Mouse (Mus musculus) left cerebral cortex, postnatal 36 days (tissue): ENCODE data around the gene Krtap4-7. TPM values are rescaled to one million over a fixed set of nuclear protein-coding genes. Genes with fewer than 3 reads are reported as not detected.
"Not testable (repeated sequence)": the region's sequence is repeated elsewhere in the genome, so short reads cannot be mapped to it uniquely, and the experiment has no call there.

Source experiments
- DNase-seq, 2 experiments: peaks; one replicate each; pipeline ENCODE4 v3.0.0; 2021 to 2022; ENCODE audit warnings: low spot score in 2 of 2, mixed read lengths in 1 of 2
- intact Hi-C: fragments of 180-260 bp; cut with DNase I; formaldehyde crosslinking; loops from one replicate; pipeline ENCODE4 v1.15.1; 2025
- total RNA-seq, 2 experiments: library from RNA; stranded (reverse); gene quantifications; 2 replicates each; pipeline ENCODE4 v1.2.3; 2021

Krtap4-7 gene
- total RNA-seq: not detected

- intact Hi-C loops, DNase-seq: not testable (repeated sequence)
Observed at GRCm38 (mm10) chr11:99643635-99644139, at the start of gene Krtap4-7. TSS of gene Krtap4-7 (minus strand) at chr11:99644089.

GRCm38 (mm10) chr11:99690463-99690862 lies 46.6 kb upstream of the Krtap4-7 start, which contains the start of gene Gm14190:
TSS of gene Gm14190 (minus strand) at chr11:99690740.
- peak in 1 of 2 experiments; percentile 4 for DNase-seq
- intact Hi-C loops: no loop called here

GRCm38 (mm10) chr11:99685235-99685634 lies 41.3 kb upstream of the Krtap4-7 start:
- intact Hi-C loops: loop anchor here (1.0 kb wide), 1 partner anchor 39 kb away; no protein-coding TSS in a partner anchor
- DNase-seq: not testable (repeated sequence)

GRCm38 (mm10) chr11:99683481-99683880 lies 39.6 kb upstream of the Krtap4-7 start:
- DNase-seq: no peak
- intact Hi-C loops: no loop called here

GRCm38 (mm10) chr11:99665860-99666259 lies 22.0 kb upstream of the Krtap4-7 start, which contains the start of gene Krtap4-6:
TSS of gene Krtap4-6 (minus strand) at chr11:99665960.
- intact Hi-C loops: no loop called here
- no peak for DNase-seq

- no peak for DNase-seq
- intact Hi-C loops: no loop called here
Observed at GRCm38 (mm10) chr11:99662802-99663201, 18.9 kb upstream of the Krtap4-7 start.

GRCm38 (mm10) chr11:99659256-99659655 lies 15.4 kb upstream of the Krtap4-7 start:
- no peak for DNase-seq
- intact Hi-C loops: no loop called here

GRCm38 (mm10) chr11:99658467-99659010 lies 14.7 kb upstream of the Krtap4-7 start, which contains the start of gene Gm11563:
TSS of gene Gm11563 (minus strand) at chr11:99658960.
- DNase-seq, intact Hi-C loops: not testable (repeated sequence)

- DNase-seq: no peak
- intact Hi-C loops: no loop called here
Observed at GRCm38 (mm10) chr11:99657051-99657450, 13.2 kb upstream of the Krtap4-7 start.

- DNase-seq: no peak
- intact Hi-C loops: no loop called here
Observed at GRCm38 (mm10) chr11:99650136-99650535, 6.2 kb upstream of the Krtap4-7 start, which contains the start of gene Gm11555. TSS of gene Gm11555 (minus strand) at chr11:99650236.

GRCm38 (mm10) chr11:99646444-99646843 lies 2.6 kb upstream of the Krtap4-7 start:
- intact Hi-C loops: no loop called here
- peak; percentile 16 to 40 for DNase-seq

- intact Hi-C loops: no loop called here
Observed at GRCm38 (mm10) chr11:99644351-99644750, 462 bp upstream of the Krtap4-7 start.

GRCm38 (mm10) chr11:99640926-99641325 lies 3.0 kb downstream of the Krtap4-7 start:
- intact Hi-C loops: no loop called here

More at GRCm38 (mm10) chr11:99644351-99644750, 462 bp upstream of the Krtap4-7 start:
- no peak for DNase-seq

GRCm38 (mm10) chr11:99637086-99637485 lies 6.8 kb downstream of the Krtap4-7 start:
- intact Hi-C loops: no loop called here
- DNase-seq: no peak

More at GRCm38 (mm10) chr11:99640926-99641325, 3.0 kb downstream of the Krtap4-7 start:
- DNase-seq: no peak

GRCm38 (mm10) chr11:99634653-99635134 lies 9.2 kb downstream of the Krtap4-7 start, which contains the start of gene Krtap4-2:
TSS of gene Krtap4-2 (minus strand) at chr11:99635084.
- intact Hi-C loops: loop anchor here (5.0 kb wide), 1 partner anchor 167 kb away; no protein-coding TSS in a partner anchor
- DNase-seq: no peak

GRCm38 (mm10) chr11:99633293-99633692 lies 10.6 kb downstream of the Krtap4-7 start:
- intact Hi-C loops: loop anchor here (5.0 kb wide), 1 partner anchor 166 kb away; no protein-coding TSS in a partner anchor
- DNase-seq: peak in 1 of 2 experiments; percentile 12

- intact Hi-C loops: loop anchor here (5.0 kb wide), 1 partner anchor 164 kb away; no protein-coding TSS in a partner anchor
- no peak for DNase-seq
Observed at GRCm38 (mm10) chr11:99630890-99631289, 13.0 kb downstream of the Krtap4-7 start.

GRCm38 (mm10) chr11:99628138-99628537 lies 15.8 kb downstream of the Krtap4-7 start, which contains the start of gene Krtap4-1:
TSS of gene Krtap4-1 (minus strand) at chr11:99628238.
- DNase-seq: no peak
- intact Hi-C loops: no loop called here

- intact Hi-C loops: no loop called here
- DNase-seq: no peak
Observed at GRCm38 (mm10) chr11:99620335-99620734, 23.6 kb downstream of the Krtap4-7 start, which contains the start of gene Gm11562. TSS of gene Gm11562 (minus strand) at chr11:99620435.

- intact Hi-C loops: no loop called here
- no peak for DNase-seq
Observed at GRCm38 (mm10) chr11:99614796-99615363, 29.0 kb downstream of the Krtap4-7 start, which contains the start of gene Krtap2-4. TSS of gene Krtap2-4 (minus strand) at chr11:99614846.
